Mouse (Mus musculus) kidney, postnatal 36 days (tissue): ENCODE data around the gene Tfip11.

ENCODE experiments used
- DNase-seq, 2 experiments: peaks; one replicate each; pipeline ENCODE4 v3.0.0; 2021 to 2022; ENCODE audit warnings: mixed read lengths in 2 of 2

Gene Tfip11

DNA sequence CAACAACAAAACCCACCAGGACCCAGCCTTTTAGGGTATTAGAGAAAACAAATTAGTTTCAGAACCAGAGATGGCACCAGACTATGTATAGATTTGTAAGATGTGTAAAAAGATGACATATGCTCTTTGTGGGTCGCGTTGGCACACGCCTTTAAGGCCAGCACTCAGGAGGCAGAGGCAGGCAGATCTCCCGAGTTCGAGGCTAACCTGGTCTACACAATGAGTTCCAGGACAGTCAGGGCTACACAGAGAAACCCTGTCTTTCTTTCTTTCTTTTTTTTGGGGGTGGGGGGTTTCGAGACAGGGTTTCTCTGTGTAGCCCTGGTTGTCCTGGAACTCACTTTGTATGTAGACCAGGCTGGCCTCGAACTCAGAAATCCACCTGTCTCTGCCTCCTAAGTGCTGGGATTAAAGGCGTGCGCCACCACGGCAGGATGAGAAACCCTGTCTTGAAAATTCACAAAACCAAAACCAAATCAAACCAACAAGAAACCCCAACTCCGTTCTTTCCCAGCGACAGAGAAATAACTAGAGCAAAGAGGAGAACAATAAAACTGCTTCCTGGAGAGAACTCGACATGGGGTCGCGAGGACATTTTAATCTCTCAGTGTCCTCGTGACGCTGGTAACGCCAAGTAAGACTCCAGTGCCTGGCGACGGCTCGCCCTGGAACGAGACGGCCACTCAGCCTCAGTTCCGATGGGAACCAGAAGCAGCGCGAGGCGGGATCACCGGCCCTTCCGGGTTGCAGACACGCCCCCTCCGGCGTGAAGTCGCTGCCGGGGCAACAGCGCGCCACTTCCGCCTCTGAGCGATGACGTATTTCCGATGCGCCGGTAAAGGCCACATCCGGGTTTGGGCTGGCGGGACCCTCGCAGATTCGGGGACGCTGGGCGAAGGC is at the start of gene Tfip11:
Tfip11 (plus strand) TSS at position 813 of the 900 bp plus-strand sequence.
- DNase-seq: peak; percentile 96 to 98

GRCm38 (mm10) chr5:112276907-112277348 is 49.2 kb upstream of the Tfip11 start:
- no peak for DNase-seq

DNA sequence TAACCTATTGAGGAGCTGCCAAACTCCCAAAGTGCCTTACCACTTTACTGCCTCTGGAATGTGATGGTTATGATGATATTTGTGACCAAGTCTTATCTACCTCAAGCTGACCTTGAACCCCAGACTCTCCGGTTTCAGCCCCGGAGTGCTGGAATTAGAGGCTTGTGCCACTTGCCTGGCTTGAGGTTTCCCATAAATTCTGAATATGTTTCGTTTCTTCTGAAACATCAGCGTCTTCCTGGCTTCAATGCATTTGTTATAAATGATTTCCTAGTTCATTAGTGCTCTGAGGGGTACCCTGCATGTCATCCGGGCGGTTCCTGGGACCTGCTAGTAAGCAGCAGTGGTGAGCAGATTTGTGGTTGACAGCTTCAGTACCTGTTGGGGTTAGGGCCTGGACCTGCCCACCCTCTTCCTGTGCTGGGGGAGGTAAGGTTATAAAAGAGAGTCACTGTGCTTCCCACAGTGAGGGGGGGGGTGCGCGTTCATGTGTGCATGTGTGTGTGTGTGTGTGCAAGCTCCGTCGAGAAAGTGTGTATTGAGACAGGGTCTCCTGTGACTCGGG is 48.2 kb upstream of the Tfip11 start:
- no peak for DNase-seq

GRCm38 (mm10) chr5:112279181-112280021 is 46.8 kb upstream of the Tfip11 start:
- no peak for DNase-seq

DNA sequence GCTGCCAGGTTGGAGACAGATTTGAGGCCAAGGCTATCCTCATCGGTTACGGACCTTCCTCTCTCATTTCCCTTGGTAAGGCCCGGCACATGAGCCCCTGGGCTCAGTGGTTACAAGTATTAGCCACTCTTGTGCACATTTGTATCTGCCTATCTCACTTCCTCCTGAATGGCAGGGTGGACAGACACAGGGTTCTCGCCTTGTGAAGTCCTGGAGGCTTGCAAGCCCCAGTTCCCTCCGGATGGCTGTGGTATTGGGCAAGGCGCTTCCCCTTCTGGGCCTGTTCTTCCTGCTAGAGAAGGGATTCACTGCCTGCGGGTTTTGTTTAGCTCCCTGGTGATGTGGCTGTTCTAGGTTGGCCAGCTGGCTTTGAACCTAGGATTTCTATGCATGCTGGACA is 46.0 kb upstream of the Tfip11 start:
- DNase-seq: no peak

DNA sequence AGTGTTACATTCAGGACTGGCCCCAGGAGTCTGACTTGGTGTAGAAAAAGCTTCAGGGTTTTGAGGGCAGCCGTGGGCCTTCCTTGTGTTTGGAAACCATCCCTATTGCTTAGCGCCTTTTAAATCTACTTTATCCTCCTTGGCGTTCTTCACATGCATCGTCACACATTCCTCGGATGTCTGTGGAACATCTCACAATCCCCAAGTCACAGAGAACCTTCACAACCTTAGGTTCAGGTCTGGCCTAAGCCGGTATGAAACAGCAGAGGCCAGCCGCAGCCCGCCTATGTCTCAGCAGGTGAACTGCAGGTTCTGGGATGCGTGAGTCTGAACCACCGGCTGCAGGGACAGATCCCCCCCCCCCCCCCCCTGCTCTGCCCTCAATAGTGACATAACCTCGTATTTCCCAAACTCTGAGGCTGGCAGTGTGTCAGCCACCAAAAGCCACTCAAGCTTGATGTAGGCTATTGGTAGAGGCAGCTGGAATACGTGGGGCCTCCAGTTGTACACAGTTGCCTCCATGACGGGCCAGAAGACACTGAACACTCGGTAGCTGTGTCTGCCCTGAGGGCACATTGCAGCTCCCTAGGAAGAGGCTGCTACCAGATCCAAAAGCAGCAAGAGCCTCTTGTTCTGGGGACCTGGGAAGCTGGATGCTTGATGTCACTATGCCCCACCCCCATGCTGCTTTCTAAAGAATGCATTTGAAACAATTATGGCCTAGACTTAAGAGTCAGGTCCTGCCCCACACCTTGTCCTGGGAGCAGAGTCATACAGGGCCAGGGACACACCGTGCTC is 45.1 kb upstream of the Tfip11 start:
- DNase-seq: peak in 1 of 2 experiments; percentile 2

- peak in 1 of 2 experiments; percentile 1 for DNase-seq
These were observed 44.5 kb upstream of the Tfip11 start for GRCm38 (mm10) chr5:112281676-112282075.

- peak in 1 of 2 experiments; percentile 67 for DNase-seq
These were observed 43.9 kb upstream of the Tfip11 start for GRCm38 (mm10) chr5:112282123-112282779.

DNA sequence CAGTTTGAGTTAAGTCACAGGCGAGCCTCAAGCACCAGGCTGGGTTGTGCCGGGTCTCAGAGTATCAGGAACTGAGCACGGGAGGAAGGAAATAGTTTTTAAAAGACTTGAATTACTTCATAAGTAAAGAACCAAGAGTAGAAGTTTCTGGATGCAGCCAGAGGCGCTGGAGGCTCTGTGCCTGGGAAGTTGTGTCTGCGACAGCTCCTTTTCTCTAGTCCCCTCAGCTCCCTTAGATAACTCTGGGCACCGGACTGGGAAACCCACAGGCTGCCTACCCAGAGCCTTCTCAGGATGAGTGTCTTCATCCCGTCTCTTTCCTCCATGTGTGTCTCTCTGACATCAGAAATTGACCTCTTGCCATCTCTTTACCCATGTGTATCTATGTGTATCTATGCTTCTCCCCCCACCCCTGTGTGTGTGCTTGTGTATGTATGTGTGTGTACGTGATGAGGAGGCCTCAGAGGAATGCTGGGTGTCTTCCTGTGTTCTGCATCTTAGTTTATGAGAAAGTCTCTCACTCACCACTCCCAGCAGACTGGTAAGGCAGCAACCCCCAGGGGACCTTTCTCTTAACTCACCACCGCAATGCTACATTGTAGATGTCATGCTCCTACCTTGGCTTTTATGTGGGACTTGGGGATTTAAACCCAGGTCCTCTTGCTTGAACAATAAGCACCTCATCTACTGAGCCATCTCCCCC is 43.2 kb upstream of the Tfip11 start:
- DNase-seq: peak in 1 of 2 experiments; percentile 16

GRCm38 (mm10) chr5:112283543-112284202 is 42.5 kb upstream of the Tfip11 start:
- peak; percentile 62 to 69 for DNase-seq

GRCm38 (mm10) chr5:112284203-112284582 is 42.0 kb upstream of the Tfip11 start:
- DNase-seq: no peak

- no peak for DNase-seq
These were observed 40.5 kb upstream of the Tfip11 start for GRCm38 (mm10) chr5:112285548-112286085.

DNA sequence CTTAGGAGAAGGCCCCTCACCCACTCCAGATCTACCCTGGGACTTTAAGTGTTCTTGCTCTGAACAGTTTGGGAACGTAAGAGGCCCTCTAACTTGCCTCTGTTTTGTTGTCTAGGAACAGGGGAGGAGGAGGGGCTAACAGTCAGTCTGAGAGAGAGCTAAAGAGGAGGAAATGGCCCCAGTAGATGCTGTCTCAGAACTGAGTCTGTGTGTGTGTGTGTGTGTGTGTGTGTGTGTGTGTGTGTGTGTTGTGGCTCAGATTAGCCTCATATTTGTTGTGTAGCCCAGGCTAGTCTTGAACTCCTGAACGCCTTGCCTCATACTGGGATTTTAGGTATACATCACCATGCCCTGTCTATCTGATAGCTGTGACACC is 39.6 kb upstream of the Tfip11 start:
- DNase-seq: no peak

DNA sequence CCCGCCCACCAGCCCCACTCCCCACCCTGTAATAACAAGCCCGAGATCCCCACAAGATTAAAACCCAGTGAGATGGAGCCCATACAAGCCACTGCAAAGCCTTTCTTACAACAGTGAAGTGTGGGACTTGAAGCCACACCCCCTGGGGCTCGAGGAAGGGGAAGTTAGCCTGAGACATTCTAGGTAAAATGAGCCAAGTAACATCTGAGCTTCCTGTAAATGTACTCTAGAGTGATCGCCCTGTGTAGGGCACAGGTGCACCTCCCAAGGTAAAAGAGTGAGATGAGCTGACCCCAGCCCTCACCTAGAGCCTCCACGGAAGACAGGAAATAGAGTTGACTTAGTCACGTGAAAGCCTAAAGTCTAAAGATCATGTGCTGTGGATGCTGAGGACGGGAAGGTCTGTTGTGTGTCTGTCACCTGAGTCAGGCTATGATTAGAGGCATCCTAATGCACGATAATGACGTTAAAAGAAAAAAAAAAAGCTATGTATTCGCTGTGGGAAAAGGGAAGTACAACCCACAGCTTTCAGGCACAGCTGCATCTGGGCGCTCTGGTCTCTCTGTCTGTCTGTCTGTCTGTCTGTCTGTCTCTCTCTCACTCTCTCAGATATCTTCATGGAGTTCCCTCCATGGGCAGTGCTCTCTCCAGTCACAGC is 39.0 kb upstream of the Tfip11 start:
- no peak for DNase-seq

GRCm38 (mm10) chr5:112287652-112288051 is 38.5 kb upstream of the Tfip11 start:
- DNase-seq: no peak

GRCm38 (mm10) chr5:112288193-112289141 is 37.7 kb upstream of the Tfip11 start:
- peak; percentile 67 to 69 for DNase-seq

DNA sequence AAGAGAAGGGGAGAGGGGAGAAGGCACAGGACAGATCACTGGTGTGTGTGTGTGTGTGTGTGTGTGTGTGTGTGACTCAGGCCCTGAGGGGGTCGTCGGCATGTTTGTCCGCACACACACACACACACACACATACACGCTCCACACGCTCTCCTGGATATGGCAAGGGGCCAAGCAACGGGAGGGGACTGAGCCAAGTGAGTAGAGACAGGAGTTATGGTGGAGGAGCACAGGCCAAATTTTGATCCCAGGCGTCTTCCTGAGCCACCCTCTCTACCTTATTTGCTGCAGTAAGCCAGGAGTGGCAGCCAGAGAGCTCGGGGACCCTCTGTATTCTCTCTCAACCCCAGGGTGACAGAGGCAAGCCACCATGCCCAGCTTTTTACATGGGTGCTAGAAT is 36.9 kb upstream of the Tfip11 start:
- DNase-seq: peak; percentile 67 to 73

DNA sequence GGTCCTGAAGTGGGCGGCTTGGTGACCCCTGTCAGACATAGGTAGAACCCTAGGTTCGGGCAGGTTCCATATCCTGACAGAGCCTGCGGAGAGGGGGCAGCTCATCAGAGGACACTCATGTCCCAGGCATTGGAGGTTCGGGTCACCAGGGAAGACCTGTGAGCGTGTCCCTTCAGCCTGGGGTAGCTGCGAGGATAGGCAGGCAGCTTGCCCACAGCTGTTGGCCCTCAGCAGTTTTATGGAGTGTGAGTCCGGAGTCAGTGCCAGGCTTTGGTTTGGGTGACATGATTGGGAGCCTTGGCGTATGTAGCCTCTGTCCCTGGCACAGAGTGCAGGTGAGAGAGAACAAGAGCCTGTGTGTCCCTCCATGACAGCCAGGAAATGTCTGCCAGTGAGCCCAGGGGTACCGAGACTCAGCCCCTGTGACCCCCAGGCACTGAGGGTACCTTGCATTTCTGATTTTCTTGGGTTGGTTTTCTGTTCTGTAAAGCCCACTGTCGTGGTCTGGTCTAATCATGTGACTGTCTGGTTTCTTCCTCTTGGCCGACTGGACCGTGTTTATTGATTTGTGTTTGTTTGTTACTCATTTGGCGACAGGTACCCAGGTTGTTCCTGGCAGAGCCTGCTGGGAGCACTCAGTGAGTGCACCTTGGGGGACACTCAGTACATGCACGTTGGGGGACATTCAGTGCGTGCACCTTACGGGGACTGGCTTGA is 36.2 kb upstream of the Tfip11 start:
- DNase-seq: no peak
